Mouse (Mus musculus): Measurements from ENCODE around the gene Map4k3.

GRCm38 (mm10) chr17:80535633-80536032, 192.7 kb downstream of the Map4k3 start:
- TF ChIP-seq CTCF (IDR thresholded peaks at IDR 0.05; ENCODE audit: control insufficient read depth, insufficient read depth, low read length) (no peak), POLR2A (IDR thresholded peaks at IDR 0.05; ENCODE audit: borderline replicate concordance, control insufficient read depth, low read depth, low read length) (no peak)

All from bone marrow, adult 2 months (tissue).